17 mouse cellular contexts compared by ENCODE assay signal in the genomic region with DNA sequence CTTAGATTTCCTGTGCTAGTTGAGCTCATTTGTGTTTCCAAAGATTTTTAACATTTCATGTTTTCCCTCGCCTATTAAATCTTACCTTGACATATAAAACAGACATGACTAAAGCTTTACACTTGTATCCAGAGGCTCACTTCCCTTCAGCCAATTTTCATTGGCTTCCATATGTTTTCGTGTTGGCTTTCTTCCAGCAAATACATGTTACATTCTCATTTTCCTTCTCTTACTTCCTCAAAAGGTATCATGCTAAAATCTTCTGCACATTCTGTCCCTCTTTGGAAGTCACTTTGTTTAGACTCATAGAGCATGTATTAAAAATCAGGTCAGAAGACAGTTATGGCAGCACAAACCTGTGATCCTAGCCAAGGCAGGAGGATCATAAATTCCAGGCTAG. TPM values are rescaled to one million over a fixed set of nuclear protein-coding genes. Genes with fewer than 3 reads are reported as not detected.
"Had no signal": no experiment of that assay in that cellular context is flagged by ENCODE, and none has a peak within 500 bp of the region (broad histone marks: within the 10 kb centered on the region; RNA-seq: fewer than 3 reads in every experiment).

No protein-coding gene starts in this region.

- H3K9me3 ChIP-seq: liver, embryonic 12.5 days; midbrain, embryonic 10.5 days; neural tube, embryonic 15.5 days had no signal

- ATAC-seq: liver, embryonic 12.5 days had no signal

- H3K36me3 ChIP-seq: neural tube, embryonic 15.5 days had no signal

- H3K4me3 ChIP-seq: liver, embryonic 12.5 days; midbrain, embryonic 10.5 days; myocyte; neural tube, embryonic 15.5 days had no signal

- H3K27ac ChIP-seq: liver, embryonic 12.5 days; midbrain, embryonic 10.5 days; neural tube, embryonic 15.5 days; stomach, postnatal 0 days had no signal

- H3K4me2 ChIP-seq: liver, embryonic 12.5 days; lung, embryonic 14.5 days; neural tube, embryonic 15.5 days had no signal

- H3K27me3 ChIP-seq: liver, embryonic 12.5 days; neural tube, embryonic 15.5 days had no signal

- DNase-seq: kidney, adult 18-20 months; kidney, postnatal 10 days; kidney, postnatal 4 days; lung, embryonic 14.5 days; lung, postnatal 10 days; lung, postnatal 4 days; midbrain, embryonic 14.5 days; right cerebral cortex, adult 18-20 months; thymus, postnatal 14 days had no signal

- H3K9ac ChIP-seq: liver, embryonic 12.5 days; lung, embryonic 14.5 days; neural tube, embryonic 15.5 days had no signal

RNA-seq across cellular contexts. Expression of a gene that starts 54.5 kb away (rescaled TPM):
- polyA plus RNA-seq: limb, embryonic 14.5 days; liver, embryonic 12.5 days; liver, embryonic 16.5 days; lung, embryonic 14.5 days; midbrain, embryonic 10.5 days; midbrain, embryonic 14.5 days; myocyte; neural tube, embryonic 11.5 days; neural tube, embryonic 15.5 days; stomach, postnatal 0 days had no signal
